Mouse (Mus musculus) CH12.LX (cell line): ENCODE data around the gene Zfp575. TPM values are rescaled to one million over a fixed set of nuclear protein-coding genes. Genes with fewer than 3 reads are reported as not detected.

Experiments used
- DNase-seq: peaks from one replicate; pipeline ENCODE4 v3.0.0-alpha.2; 2013; ENCODE audit errors: extremely low read depth
- H3K27ac ChIP-seq: 2 replicates; pipeline ENCODE4 v1.5.1; 2012; ENCODE audit warnings: low read depth, mild to moderate bottlenecking, control low read depth, moderate library complexity; ENCODE audit not compliant: insufficient read depth
- H3K27me3 ChIP-seq: replicated peaks from 2 replicates; pipeline ENCODE3; 2012; ENCODE audit warnings: inconsistent platforms
- H3K36me3 ChIP-seq, 2 experiments: replicated peaks in 1 of 2; 2 replicates each; pipeline versions ENCODE3 to v1.6.1; 2012; ENCODE audit warnings: inconsistent platforms in 1 of 2, low read length in 1 of 2, mild to moderate bottlenecking in 1 of 2, mixed read lengths in 1 of 2, moderate library complexity in 1 of 2; ENCODE audit not compliant: control insufficient read depth in 1 of 2, insufficient read depth in 1 of 2
- H3K4me1 ChIP-seq, 2 experiments: 2 replicates each; pipeline ENCODE4 v1.6.1; 2012; ENCODE audit warnings: inconsistent platforms in 1 of 2, moderate library complexity in 1 of 2; ENCODE audit not compliant: insufficient read depth in 2 of 2, control insufficient read depth in 1 of 2
- H3K4me2 ChIP-seq: 2 replicates; pipeline ENCODE4 v1.6.1; 2012; ENCODE audit warnings: low read depth, mild to moderate bottlenecking, control low read depth; ENCODE audit not compliant: poor library complexity, insufficient read depth, severe bottlenecking
- H3K4me3 ChIP-seq, 3 experiments: fragments of 150-350 bp in 1 of 3; sonication (generic) in 1 of 3; replicated peaks in 1 of 3; 2 replicates each; pipeline versions ENCODE3 to v1.5.1; 2011 to 2012; ENCODE audit warnings: low read depth in 2 of 3, low read length in 2 of 3, mild to moderate bottlenecking in 2 of 3, moderate library complexity in 2 of 3, control low read depth in 1 of 3, improper control_type of control experiment in 1 of 3, inconsistent platforms in 1 of 3, mixed read lengths in 1 of 3; ENCODE audit not compliant: poor library complexity in 1 of 3
- H3K79me2 ChIP-seq: replicated peaks from 2 replicates; pipeline ENCODE4 v1.6.1; 2012; ENCODE audit warnings: mild to moderate bottlenecking, moderate library complexity; ENCODE audit not compliant: control insufficient read depth, poor library complexity, insufficient read depth, severe bottlenecking; ENCODE audit errors: extremely low read depth
- H3K9ac ChIP-seq: 2 replicates; pipeline ENCODE4 v1.6.1; 2012; ENCODE audit warnings: low read depth, mild to moderate bottlenecking, control low read depth, moderate library complexity; ENCODE audit not compliant: insufficient read depth
- H3K9me3 ChIP-seq: replicated peaks from 2 replicates; pipeline ENCODE3; 2012; ENCODE audit warnings: low read length, inconsistent platforms, mixed read lengths
- CTCF ChIP-seq, 2 experiments: IDR thresholded peaks in 1 of 2; conservative IDR thresholded peaks in 1 of 2; 2 replicates each; pipeline ENCODE4 v1.5.1; 2011 to 2012; ENCODE audit warnings: low read depth in 2 of 2, low read length in 2 of 2, improper control_type of control experiment in 1 of 2, inconsistent platforms in 1 of 2, mild to moderate bottlenecking in 1 of 2, moderate library complexity in 1 of 2
- E2F4 ChIP-seq: IDR thresholded peaks from 2 replicates; pipeline ENCODE4 v1.6.1; 2011; ENCODE audit warnings: low read depth, low read length, improper control_type of control experiment; ENCODE audit not compliant: insufficient replicate concordance
- ELF1 ChIP-seq: IDR thresholded peaks from 2 replicates; pipeline ENCODE4 v1.6.1; 2014; ENCODE audit warnings: low read depth, mild to moderate bottlenecking, inconsistent platforms, low read length, improper control_type of control experiment
- EP300 ChIP-seq: IDR thresholded peaks from 2 replicates; pipeline ENCODE4 v1.6.1; 2011; ENCODE audit warnings: low read length, improper control_type of control experiment
- ETS1 ChIP-seq: conservative IDR thresholded peaks from 2 replicates; pipeline ENCODE4 v1.6.1; 2012; ENCODE audit warnings: low read depth, mild to moderate bottlenecking, inconsistent platforms, low read length, improper control_type of control experiment, moderate library complexity
- GABPA ChIP-seq: IDR thresholded peaks from 2 replicates; pipeline ENCODE4 v1.6.1; 2012; ENCODE audit warnings: low read depth, low read length, improper control_type of control experiment, inconsistent platforms; ENCODE audit not compliant: insufficient replicate concordance
- HCFC1 ChIP-seq: IDR thresholded peaks from 2 replicates; pipeline ENCODE4 v1.6.1; 2012; ENCODE audit warnings: low read depth, mild to moderate bottlenecking, inconsistent platforms, low read length, improper control_type of control experiment
- IRF4 ChIP-seq: IDR thresholded peaks from 2 replicates; pipeline ENCODE4 v1.6.1; 2014; ENCODE audit warnings: low read depth, mild to moderate bottlenecking, inconsistent platforms, low read length, improper control_type of control experiment
- JUND ChIP-seq: conservative IDR thresholded peaks from 2 replicates; pipeline ENCODE4 v1.6.1; 2011; ENCODE audit warnings: low read depth, low read length, improper control_type of control experiment
- MAFK ChIP-seq: IDR thresholded peaks from 2 replicates; pipeline ENCODE4 v1.6.1; 2011; ENCODE audit warnings: low read length, improper control_type of control experiment; ENCODE audit not compliant: insufficient replicate concordance
- MAX ChIP-seq: IDR thresholded peaks from 2 replicates; pipeline ENCODE4 v1.6.1; 2011; ENCODE audit warnings: low read length, improper control_type of control experiment
- MEF2A ChIP-seq: IDR thresholded peaks from 2 replicates; pipeline ENCODE4 v1.6.1; 2014; ENCODE audit warnings: low read depth, mild to moderate bottlenecking, inconsistent platforms, low read length, improper control_type of control experiment, borderline replicate concordance
- MXI1 ChIP-seq: IDR thresholded peaks from 2 replicates; pipeline ENCODE4 v1.6.1; 2011; ENCODE audit warnings: mild to moderate bottlenecking, low read depth, low read length, improper control_type of control experiment
- MYC ChIP-seq: IDR thresholded peaks from 2 replicates; pipeline ENCODE4 v1.6.1; 2011; ENCODE audit warnings: low read depth, mild to moderate bottlenecking, improper control_type of control experiment, low read length
- PAX5 ChIP-seq: IDR thresholded peaks from 2 replicates; pipeline ENCODE4 v1.6.1; 2012; ENCODE audit warnings: low read length, inconsistent platforms, mixed read lengths
- RCOR1 ChIP-seq: conservative IDR thresholded peaks from 2 replicates; pipeline ENCODE4 v1.6.1; 2012; ENCODE audit warnings: low read depth, mild to moderate bottlenecking, inconsistent platforms, low read length, improper control_type of control experiment
- SMC3 ChIP-seq: IDR thresholded peaks from 2 replicates; pipeline ENCODE4 v1.6.1; 2011; ENCODE audit warnings: low read depth, low read length, improper control_type of control experiment
- USF2 ChIP-seq: conservative IDR thresholded peaks from 2 replicates; pipeline ENCODE4 v1.6.1; 2011; ENCODE audit warnings: low read depth, low read length, improper control_type of control experiment
- ZKSCAN1 ChIP-seq: IDR thresholded peaks from 2 replicates; pipeline ENCODE4 v1.6.1; 2012; ENCODE audit warnings: low read depth, inconsistent platforms, low read length, improper control_type of control experiment, borderline replicate concordance
- ZNF384 ChIP-seq: IDR thresholded peaks from 2 replicates; pipeline ENCODE4 v1.6.1; 2012; ENCODE audit warnings: low read depth, low read length, improper control_type of control experiment, inconsistent platforms
- dilution Hi-C: fragments of 300-500 bp; cut with MboI; formaldehyde crosslinking; loops from 2 replicates; pipeline ENCODE4 v1.14.3; 2020; ENCODE audit warnings: low sequenced_read_pairs; ENCODE audit not compliant: extremely low pct_unique_long_range_greater_than_20kb, extremely low pct_ligation_motif_present
- in situ Hi-C: fragments of 300-500 bp; cut with MboI; formaldehyde crosslinking; loops from 3 replicates; pipeline ENCODE4 v1.14.3; 2019; ENCODE audit warnings: low sequenced_read_pairs, low pct_ligation_motif_present, low pct_unique_long_range_greater_than_20kb, mixed read lengths
- polyA plus RNA-seq: library from polyadenylated mRNA; unstranded; fragments of >175 nt; gene quantifications from 2 replicates; pipeline ENCODE4 v1.2.1, GENCODE M21; 2012; ENCODE audit warnings: low read depth; ENCODE audit not compliant: insufficient read length
- total RNA-seq, 2 experiments: library from RNA; depleted of rRNA; stranded (reverse); fragments of 300-350 nt in 1 of 2; fragments of >200 nt in 1 of 2; gene quantifications; 2 replicates each; pipeline ENCODE4 v1.2.3; 2012 to 2014

The Zfp575 gene
- total and polyA plus RNA-seq, 3 experiments = 0.09 to 0.81 (median 0.14) TPM

DNA sequence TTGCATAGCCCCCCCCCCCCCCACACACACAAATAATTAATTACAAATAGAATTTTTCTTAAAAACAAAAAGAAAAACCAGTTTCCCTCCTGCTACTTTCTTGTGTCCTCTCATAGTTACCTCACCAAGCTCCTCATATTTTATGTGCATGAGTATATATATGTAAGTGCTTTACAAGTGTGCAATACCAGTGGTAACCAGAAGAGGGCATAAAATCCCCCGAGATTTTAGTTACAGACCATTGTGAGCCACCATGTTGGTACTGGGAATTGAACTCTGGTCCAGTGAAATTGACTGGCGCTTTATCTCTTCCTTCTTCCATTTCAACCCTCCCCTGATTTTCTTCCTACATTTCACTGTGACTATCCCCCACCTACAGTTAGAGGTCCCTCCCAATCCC, 42.9 kb downstream of the Zfp575 start:
- Histone ChIP-seq H3K9me3 (peaks cover 4% of the 10 kb centered on the region), H3K36me3 (peaks cover 8 to 19% of the 10 kb centered on the region in 2 experiments), H3K9ac (no peak overlapping the region), H3K4me2 (no peak overlapping the region), H3K4me3 (no peak overlapping the region), H3K27ac (no peak overlapping the region), H3K4me1 (peaks cover 3 to 31% of the 10 kb centered on the region in 2 experiments; a peak in 3 of 4 replicates), H3K27me3 (no peaks in the 10 kb centered on the region), H3K79me2 (peaks cover 18% of the 10 kb centered on the region)
- DNase-seq = no peak
- in situ Hi-C loops (no loop called here), dilution Hi-C loops (no loop called here)
- peak; percentile 28 to 39; a peak in 3 of 4 replicates for TF ChIP-seq CTCF (conservative IDR thresholded peaks at IDR 0.05 in 1 of 2, IDR thresholded peaks at IDR 0.05 in 1 of 2; ENCODE audit: low read depth in 2 of 2, low read length in 2 of 2)
- TF ChIP-seq MXI1 = no peak
- TF ChIP-seq GABPA = no peak

DNA sequence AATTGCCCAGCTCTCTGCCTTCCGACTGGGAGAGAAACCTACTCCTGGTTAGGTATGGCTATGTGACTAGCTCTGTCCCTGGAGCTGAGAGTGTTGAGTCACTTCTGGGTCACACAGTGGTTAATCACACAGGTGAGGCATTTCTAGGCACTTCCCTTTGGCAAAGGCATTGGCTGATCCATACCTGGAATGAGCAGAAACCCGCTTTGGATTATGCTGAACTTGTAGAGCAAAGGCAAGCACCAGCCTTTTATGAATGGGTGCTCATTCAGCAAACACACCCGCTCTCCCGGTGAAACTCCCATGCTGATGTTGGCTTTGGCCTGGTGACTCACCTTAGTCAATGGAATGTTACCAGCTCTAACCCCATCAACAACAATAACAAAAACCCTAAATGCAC, 47.8 kb downstream of the Zfp575 start:
- peaks cover 3% of the 10 kb centered on the region for H3K9me3 ChIP-seq
- dilution Hi-C loops (no loop called here), in situ Hi-C loops (loop anchor here (10.0 kb wide), 2 partner anchors 55 to 105 kb away; no protein-coding TSS in a partner anchor)
- H3K36me3 ChIP-seq = peaks cover 4 to 21% of the 10 kb centered on the region in 2 experiments
- H3K27me3 ChIP-seq = no peaks in the 10 kb centered on the region
- H3K4me3 ChIP-seq = no peak overlapping the region
- H3K27ac ChIP-seq = no peak overlapping the region
- H3K9ac ChIP-seq = no peak overlapping the region
- TF ChIP-seq JUND (no peak), ETS1 (no peak), MAX (no peak), MXI1 (no peak), PAX5 (no peak), IRF4 (no peak), EP300 (no peak), USF2 (no peak)
- H3K4me2 ChIP-seq = no peak overlapping the region
- peaks cover 0 to 21% of the 10 kb centered on the region in 2 experiments; a peak in 2 of 4 replicates for H3K4me1 ChIP-seq
- H3K79me2 ChIP-seq = no peaks in the 10 kb centered on the region
- no peak for DNase-seq

DNA sequence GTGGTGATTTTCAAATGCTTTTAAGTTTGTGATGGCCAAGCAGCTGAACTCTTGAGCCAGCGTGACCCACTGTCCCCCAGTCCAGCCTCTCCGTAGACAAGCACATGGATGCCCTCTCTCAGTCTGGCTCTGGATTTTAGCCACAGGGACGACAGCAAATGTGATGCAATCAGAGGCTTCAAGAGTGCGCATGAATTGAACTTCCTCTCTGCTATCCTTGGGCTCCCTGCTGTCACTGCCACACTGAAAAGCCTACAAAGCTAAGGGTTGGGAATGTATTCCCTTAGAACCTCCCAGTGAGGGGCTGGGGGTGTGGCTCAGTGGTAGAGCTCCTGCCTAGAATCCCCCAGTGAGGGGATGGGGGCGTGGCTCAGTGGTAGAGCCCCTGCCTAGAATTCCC, 48.7 kb downstream of the Zfp575 start:
- dilution Hi-C loops (no loop called here), in situ Hi-C loops (loop anchor here (10.0 kb wide), 2 partner anchors 56 to 106 kb away; no protein-coding TSS in a partner anchor)
- Histone ChIP-seq H3K36me3 (peaks cover 13 to 30% of the 10 kb centered on the region in 2 experiments), H3K4me3 (no peak overlapping the region), H3K9me3 (no peaks in the 10 kb centered on the region), H3K27me3 (no peaks in the 10 kb centered on the region), H3K79me2 (no peaks in the 10 kb centered on the region), H3K4me1 (peaks cover 0 to 29% of the 10 kb centered on the region in 2 experiments; a peak in 2 of 4 replicates), H3K27ac (no peak overlapping the region), H3K4me2 (no peak overlapping the region), H3K9ac (no peak overlapping the region)
- TF ChIP-seq MEF2A (no peak), MYC (no peak), SMC3 (no peak), ZNF384 (no peak), PAX5 (no peak), MAFK (no peak), RCOR1 (no peak), CTCF (conservative IDR thresholded peaks at IDR 0.05 in 1 of 2, IDR thresholded peaks at IDR 0.05 in 1 of 2; ENCODE audit: low read depth in 2 of 2, low read length in 2 of 2) (no peak), ELF1 (no peak), E2F4 (no peak), HCFC1 (no peak), ZKSCAN1 (no peak)
- DNase-seq = no peak
